Mouse (Mus musculus) inflammation-experienced regulatory T-cells, adult 6 months (primary cell): ENCODE data around the gene Ttc17. TPM values are rescaled to one million over a fixed set of nuclear protein-coding genes. Genes with fewer than 3 reads are reported as not detected.
"Not testable (repeated sequence)": the region's sequence is repeated elsewhere in the genome, so short reads cannot be mapped to it uniquely, and the experiment has no call there.

Experiments used
- ATAC-seq: one replicate; pipeline ENCODE4 v1.8.0; 2017
- polyA plus RNA-seq, 3 experiments: library from polyadenylated mRNA; unstranded; fragments of 100-300 nt; shearing (Covaris generic); gene quantifications; one replicate each; pipeline ENCODE4 v1.2.1; 2017

The Ttc17 gene
- 10 to 100 TPM; 35.9 to 45.7 (median 41.6) TPM for polyA plus RNA-seq

DNA sequence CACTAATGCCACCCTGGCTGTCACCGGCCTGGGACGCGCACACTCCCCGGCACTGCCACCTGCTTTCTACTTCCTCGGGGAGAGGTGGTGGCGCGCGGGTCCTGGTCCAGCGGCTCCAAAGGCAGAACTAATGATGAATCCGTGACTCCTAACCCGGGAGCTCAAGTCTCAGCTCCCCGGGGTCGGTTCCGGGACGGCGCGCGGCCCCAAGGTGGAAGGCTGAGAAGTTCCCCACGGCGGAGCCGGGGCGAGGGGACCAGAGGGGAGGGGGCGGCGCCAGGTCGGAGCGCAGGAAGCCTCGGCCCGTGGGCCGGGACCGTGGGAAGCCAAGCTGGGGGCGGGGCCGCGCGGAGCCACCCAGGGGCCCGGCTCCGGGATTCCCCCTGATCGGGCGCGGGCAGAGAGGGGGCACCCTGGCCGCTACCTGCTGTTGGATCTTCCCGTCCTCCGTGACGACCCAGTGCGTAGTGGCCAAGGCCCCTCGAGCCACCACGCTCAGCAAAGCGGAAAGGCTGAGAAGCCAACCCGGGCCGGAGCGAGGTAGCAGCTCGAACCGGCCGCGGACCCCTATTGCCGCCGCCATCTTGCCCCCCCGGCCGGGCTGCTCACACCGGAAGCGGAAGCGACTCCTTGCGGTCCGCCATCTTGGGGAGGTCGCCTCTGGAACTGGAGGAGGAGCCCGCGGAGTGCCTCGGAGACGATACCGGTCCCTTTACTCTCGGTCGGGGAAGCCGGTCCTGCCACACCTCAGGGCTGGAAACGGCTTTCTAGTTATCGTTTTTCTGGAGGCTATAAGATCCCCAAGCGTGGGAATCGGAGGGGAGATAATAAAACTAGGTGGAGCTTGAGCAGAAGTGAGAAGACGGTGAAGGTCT is at the start of gene Ttc17:
Gene Ttc17 (minus strand): TSS at position 607 of the 875 bp plus-strand sequence.
- ATAC-seq, result peak; percentile 90

DNA sequence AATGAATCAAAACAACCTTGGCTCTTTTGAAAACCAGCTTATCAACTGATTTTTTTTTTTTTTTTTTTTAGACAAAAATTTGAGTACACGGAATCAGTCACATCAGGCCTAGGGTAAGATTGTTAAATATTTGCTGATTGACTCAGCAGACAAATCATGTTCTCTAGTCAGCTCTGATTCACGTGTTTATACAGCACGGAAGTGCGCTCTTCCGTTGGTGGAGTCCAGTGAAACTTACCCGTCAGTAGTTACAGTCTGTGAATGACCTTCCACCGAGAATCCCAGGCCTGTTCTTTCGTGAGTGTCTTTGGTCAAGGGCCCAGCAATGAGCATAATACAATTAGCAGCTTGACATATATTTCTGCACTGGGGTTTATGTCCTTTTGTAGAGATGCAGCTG is 43.2 kb upstream of the Ttc17 start:
- ATAC-seq, result no peak

DNA sequence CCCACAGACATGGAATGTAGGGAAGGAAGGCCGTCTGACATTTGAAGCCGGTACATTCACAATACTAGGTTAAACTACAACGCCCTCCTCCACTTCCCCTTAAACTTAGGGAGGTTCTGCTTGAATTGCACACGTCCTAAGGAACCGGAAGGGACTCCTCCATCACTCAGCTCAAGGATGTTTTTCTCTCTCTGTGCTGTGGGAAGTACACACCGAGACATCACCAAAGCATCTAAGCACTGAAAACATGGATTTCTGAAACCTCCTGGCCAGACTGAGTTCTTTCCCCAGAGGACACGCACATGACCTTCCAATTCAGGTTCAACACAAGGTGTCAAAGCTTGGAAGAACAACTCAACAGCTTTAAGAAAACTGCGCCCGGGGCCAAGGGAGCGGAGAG is 30.5 kb upstream of the Ttc17 start:
- ATAC-seq, result peak; percentile 22

DNA sequence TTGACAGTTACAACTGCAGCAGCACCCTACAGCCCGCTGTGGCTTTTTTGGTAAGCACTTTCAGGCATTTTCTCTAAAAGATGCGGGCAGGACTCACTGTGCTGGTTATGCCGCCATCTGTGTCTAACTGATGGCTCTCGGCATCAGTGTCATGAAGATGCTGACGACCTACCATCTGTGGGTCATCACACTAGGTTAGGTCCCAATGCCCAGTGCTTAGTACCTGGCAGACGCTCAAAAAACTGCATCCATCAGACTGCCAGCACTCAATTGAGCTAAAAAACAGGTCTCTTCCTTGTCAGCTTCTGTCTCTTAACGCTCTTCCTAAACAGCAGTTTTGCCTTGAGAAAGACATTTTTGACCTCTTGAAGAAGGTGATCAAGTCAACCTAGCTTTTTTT is 29.0 kb upstream of the Ttc17 start:
- no peak for ATAC-seq

DNA sequence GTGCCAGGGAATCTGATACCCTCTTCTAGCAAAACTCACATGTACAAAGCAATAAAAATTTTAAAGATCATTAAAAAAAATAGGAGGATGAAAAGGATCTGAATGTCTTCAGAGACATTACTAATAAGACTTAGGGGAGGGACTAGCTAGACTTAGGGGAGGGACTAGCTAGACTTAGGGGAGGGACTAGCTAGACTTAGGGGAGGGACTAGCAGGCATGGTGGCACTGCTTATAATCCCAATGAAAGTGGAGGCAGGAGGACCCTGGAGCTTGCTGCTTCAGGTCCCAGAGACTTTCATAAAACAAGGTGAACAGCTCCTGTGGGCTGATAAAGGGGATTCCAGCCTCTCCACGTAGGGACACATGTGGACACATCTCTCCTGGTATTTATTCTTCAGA is 28.3 kb upstream of the Ttc17 start:
- no peak for ATAC-seq

DNA sequence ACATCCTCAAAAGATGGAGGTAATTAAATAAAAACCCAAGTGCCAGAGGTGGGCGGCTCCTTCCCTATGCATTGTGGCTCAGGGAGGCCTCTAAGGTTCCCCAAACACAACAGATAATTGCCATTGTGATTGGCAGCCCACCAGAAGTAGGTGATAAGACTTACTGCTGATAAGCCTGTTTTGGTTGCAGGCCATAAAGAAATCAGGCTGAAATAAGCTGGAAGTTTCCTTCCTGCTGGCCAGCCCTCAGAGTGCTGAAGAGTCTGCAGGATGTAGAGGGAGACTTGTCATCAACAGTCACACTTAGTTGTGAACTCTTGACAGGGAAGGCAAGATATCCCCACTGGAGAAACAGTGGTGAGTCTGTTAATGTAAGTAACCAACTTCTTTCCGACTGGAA is 25.7 kb upstream of the Ttc17 start:
- ATAC-seq, result no peak

DNA sequence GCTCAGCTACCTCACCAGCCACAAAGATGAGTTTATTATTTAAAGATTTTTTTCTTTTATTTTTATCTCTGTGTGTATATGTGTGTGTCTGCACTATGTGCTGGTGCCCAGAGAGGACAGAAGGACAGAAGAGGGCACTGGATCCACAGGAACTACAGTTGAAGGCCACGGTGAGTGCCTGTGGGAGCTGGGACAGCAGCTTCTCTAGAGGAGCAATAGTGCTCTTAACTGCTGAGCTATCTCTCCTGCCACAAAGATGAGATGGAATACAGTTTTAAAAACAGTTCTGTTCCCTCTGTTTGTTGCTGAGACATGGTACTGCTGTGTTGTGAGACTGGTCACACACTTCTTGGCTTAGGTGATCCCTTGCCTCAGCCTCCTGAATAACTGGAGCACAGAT is 22.0 kb upstream of the Ttc17 start:
- no peak for ATAC-seq

DNA sequence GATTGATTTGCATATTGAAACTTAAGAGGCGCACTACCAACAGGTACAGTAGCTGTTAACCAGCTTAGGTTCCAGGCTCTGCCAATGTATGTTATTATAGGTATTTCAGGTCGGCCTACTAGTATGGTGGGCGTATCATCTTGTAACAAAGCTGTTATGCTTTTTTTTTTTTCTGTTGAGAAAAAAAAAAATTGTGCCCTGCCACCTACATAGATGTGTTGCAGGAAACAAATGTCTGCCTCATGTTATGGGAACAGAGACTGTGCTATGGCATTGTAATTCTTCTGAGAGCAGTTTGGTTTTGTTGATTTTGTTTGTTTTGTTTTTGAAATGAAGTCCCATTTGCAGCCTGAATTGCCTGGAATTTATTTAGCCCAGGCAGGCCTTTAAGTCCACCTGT is 952 bp upstream of the Ttc17 start:
- ATAC-seq, result no peak

DNA sequence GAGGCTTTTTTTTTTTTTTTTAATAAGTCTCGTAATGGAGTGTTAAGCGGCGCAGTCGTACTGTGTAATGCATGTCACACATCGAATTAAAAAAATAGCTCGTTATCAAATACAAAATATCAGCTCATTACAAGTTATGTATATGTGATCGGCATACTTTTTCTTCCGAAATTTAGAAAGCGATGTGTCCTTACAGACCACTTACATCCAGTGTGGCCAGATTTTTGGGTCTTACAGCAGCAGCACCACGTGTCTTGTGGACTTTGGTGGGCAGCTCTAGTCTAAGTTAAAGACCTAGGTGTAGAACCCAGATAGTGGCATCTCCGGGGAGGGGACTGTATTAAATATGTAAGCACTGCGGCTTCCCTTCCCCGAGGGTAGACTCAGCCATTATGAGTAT is 532 bp upstream of the Ttc17 start:
- peak; percentile 20 for ATAC-seq

DNA sequence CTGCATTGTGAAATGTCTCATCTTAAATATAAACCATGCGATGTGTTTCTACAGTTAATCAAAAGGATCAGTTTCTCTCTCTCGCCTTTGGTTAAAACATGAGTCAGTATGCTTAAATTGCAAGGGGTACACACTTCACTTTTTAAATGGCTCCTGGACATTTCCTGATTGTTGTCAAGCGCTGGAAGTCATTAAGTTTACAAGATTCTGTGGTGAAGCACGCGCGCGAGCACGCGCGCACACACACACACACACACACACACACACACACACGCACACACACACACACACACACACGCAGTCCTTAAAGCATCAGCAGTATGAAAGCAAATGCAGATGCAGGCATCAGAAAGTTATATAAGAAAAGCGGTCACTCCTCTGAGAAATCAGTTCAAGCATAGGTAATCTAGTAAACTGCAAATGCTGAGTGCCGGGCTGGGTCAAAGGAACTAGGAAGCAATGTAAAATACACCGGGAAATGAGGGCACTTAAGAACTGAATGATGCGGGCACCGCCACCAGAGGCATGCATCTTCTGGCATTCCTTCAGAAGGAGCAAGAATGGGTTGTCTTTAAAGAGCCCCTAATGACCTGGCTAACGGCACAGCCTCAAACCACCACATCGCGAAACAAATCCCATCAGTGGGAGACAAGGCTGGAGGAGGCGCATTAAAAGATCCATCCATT is 949 bp downstream of the Ttc17 start:
- ATAC-seq, result peak; percentile 37

DNA sequence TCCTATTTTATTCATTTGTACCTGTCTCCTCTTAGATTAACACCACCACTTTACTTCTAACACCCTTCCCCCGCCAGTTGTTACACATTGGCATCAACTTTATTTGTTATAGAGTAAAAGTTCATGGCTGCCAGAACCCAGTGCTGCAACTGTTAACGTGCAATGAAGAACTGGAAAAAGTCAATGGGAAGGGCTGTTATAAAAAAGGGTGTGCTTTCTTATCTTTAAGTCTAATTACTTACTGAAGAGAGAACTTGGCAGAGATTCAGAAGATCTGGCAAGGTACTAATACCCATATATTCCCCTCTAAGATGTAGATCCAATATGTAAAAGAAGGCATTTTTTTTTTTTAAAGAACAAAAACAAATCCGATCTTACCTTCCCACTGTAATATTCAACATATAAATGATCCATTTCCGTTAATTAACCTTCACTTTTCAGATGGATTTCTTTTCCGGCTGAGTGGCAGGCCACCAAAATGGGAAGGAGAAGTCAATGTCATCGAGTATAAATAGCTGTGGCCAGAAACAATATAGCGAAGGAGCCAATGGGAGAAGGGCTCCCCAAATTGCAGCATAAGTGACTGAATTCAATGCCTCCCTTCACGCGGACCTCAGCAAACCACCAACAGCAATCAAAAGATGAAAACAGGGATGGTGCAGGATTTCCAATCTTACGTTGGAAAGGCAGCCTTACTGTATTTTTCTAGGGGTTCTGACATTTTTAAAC is 1.8 kb downstream of the Ttc17 start:
- no peak for ATAC-seq

DNA sequence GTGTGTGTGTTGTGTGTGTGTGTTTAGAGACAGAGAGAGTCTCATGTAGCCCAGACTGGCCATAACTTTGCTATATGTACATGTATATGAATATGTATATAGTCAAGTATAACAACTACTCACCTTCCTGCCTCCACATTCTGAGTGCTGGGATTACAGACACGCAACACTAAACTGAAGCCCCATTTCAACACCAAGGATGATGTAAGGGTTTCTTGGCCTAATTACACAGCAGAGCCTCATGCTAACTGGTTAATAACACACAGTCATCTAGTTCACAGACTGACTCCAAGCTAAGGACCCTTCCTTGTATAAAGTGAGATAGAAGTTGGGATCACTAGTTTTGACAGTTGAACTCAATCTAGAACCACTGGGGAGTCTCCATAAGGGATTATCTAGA is 3.9 kb downstream of the Ttc17 start:
- ATAC-seq, result no peak

DNA sequence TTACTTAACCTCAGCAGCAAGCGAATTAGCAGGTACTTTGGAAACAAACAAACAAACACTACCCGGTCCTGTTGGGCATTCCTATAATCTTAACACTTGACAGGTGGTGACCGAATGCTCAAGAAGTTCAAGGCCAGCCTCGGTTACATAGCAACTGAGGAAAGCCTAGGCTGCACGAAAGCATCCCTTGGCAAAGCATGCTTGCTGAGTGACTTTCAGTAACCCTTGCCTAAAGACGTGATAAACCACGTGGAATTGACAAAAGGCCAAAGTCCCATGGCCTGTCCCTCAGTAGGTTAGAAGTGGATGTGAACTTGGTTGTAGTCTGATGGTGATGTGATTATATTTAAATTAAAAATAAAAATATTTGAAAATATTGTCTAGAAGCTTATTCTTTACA is 4.4 kb downstream of the Ttc17 start:
- no peak for ATAC-seq

DNA sequence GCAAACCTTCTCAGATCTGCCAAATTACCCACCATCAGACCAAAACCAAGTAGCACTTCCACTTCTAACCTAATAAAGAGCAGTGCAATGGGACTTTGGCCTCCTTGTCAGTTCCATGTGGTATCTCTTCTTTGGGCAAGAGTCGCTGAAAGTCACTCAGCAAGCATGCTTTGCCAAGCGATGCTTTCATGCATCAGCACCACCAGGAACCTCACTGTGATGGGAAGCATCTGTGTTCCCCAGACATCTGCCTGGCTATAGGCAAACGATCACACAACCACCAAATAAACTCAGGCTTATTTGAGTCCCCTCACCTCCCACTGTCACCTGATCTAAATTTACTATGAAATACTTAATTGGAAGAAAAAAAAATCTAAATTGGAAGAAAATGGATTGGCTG is 5.5 kb downstream of the Ttc17 start:
- no peak for ATAC-seq

DNA sequence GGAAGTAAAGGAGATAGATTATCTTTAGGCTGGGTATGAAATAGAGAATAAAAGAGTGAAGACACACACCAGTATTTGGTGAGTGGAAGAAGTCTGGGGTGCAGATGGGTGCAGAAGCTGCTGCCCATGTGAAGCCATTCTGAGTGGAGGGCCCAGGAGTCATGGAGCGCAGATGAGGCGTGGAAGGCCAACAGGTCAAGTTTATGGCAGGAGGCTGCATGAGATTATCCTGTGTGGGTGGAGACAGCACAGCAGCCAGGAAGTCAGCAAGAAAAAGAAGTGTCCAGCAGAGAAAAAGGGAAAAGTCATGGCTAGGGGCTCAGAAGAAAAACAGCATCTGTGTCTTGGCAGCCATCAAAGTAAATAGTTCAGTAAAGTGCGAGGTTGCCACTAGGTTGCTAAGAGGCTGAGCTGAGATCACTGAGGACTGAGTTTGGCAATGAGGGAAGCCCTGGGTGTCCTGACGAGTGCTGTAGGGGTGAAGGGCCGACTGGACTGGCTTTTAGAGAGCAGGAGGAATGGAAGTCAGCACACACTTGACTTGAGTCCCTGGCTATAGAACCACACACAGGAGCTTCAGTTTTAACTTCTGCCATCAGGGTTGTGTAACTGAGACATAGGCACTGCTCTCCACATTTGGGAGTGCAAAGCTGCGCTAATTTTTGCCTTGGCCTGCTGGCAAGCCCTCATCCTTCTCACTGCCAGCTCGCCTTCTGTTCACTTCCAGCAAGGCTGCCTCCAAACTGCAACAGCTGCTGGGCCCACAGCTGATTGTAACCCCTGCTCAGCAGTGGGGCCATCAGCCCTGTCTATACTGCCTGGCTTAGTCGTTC is 8.1 kb downstream of the Ttc17 start:
- no peak for ATAC-seq

DNA sequence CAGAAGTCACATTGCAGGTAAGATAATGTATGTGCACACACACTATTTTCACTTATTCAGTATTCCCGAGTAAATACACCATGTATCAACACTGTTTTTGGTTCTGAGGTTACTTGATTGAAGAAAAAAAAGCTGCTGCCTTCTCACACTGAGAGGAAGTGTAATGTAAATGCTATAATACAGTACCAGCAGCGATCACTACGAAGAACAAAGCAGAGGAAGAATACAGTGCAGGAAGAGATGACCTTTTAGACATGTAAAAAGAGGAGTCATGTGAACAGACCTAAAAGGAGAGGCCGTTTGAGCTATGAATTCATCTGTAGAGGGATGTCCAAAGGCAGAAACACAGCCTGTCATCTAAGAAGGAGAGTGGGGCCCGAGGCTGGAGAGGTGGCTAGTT is 9.0 kb downstream of the Ttc17 start:
- ATAC-seq, result peak; percentile 46

DNA sequence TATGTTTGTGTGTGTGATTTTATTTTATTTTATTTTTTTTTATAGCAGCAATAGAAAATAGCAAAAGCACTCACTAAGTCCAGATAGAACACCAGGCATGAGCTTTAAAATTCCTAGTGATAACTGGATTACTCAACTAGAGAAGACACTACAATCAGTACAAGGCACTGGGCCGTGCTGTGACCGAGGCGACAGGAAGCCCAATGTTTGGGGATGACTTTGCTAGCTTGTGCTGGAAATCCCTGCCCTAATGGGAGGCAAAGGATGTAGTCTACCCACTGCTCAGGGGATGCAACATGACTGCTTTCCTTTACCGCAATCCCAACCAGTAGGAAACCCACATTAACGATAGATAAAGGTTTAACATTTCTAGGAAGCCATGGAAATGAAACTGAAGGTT is 10.2 kb downstream of the Ttc17 start:
- peak; percentile 33 for ATAC-seq

DNA sequence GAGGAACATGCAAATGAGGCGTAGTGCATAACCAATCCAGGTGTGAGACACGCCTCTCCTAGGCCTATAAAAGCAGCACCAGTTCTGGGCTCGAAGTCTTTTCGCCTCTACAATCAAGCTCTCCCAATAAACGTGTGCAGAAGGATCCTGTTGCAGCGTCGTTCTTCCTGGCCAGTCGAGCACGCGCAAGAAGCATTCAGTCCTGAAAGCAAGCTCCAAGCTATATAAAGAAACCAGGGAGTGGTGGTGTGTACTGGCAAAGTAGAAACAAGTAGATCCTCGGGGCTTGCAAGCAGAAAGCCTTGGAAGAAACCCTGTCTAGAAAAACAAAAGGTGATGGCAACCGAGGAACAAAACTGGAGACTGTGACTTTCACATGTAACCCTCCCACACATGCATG is 15.4 kb downstream of the Ttc17 start:
- not testable (repeated sequence) for ATAC-seq

DNA sequence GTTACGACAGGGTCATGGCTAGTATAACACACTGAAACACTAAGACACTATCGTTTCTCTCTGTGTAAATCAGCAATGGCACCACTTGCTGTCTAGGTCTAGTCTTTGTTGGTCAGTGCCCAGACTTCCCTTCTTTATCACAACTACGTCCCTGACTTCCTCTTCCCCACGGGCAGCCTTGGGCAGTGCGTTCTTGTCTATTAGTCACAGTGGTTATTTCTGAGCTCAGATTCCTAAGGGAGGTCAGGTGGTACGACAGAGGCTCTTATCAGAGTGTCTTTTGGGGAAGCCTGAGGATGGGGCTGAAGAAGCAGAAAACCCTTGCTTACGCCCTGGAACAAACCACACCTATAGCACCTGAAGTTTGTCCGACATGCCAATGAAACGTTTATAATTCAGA is 17.5 kb downstream of the Ttc17 start:
- ATAC-seq, result no peak

DNA sequence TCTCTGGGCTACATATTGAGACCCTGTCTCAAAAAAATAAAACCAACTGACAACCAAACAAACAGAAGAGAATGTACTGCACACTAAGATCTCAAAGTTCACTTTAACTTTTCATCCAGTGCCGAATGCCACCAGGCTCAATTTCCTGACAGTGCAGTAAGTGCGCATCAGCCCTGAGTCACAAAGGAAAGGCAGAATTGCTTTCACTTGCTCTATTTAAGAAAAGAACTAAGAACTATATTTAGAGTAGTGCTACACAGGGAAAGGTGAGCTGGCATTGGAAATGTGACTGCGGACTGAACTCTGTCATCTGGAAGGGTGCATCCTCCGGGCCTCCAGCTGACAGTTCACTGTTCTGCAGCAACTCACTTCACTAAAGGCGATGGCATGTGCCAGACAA is 18.6 kb downstream of the Ttc17 start:
- no peak for ATAC-seq

DNA sequence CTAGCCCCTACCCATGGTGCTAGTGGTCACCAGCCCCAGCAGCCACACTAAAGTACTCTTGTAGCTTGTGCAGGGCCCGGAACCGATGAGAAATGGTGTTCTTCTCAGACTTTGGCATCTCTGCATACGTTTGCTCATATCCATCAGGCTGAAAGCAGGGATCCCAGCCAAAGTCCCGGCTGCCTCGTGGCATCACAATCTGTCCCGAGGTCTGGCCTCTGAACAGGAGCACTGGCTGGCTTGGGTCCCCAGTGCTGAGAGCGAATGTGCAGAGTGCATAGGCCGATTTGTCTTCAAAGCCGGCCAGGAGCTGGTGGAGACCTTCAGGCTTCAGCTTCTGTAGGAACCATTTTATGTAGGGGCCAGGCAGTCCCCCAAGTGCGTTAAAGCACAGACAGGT is 22.0 kb downstream of the Ttc17 start:
- not testable (repeated sequence) for ATAC-seq

DNA sequence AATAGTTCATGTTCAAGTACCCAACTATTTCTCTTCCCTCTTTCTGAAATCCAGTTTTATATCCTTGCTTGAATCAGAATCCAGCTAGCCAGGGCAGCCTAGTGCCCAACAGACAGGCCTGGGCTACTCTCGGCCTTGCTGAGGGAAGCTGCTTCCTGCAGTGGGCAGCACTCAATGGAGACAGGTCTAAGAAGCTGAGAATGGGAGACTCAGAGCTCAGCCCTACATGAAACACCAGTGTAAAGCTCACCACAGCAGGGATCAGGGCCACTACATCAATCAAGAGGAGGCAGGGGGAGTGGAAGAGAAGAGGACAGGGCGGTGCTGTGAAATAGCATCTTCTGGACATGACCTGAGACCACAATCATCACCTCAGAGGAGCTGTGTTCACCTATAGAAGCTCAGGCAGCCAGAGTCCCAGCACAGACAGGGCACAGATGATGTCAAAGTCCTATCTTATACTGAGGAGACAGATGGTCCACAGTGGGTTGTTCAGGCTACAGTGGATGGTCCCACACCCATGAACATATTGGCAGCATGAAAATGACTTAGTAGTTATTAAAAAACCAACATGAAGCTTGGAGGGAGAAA is 25.3 kb downstream of the Ttc17 start:
- no peak for ATAC-seq
